Mouse (Mus musculus): ENCODE measurements around the gene Cntnap3. TPM values are rescaled to one million over a fixed set of nuclear protein-coding genes. Genes with fewer than 3 reads are reported as not detected.
A peak's percentile ranks its signal among the peaks of the same experiment; 100 is the strongest.
"Not testable (repeated sequence)": the region's sequence is repeated elsewhere in the genome, so short reads cannot be mapped to it uniquely, and the experiment has no call there.

The Cntnap3 gene
- 1 to 10 TPM; 6.1 to 7.7 (median 7.0) TPM for total RNA-seq (2022)

GRCm38 (mm10) chr13:64903585-64904208 lies at the start of gene Cntnap3:
Gene Cntnap3 (minus strand): TSS chr13:64903955.
- DNase-seq (ENCODE audit: low spot score in 2 of 2) = peak; percentile 11 to 13

DNA sequence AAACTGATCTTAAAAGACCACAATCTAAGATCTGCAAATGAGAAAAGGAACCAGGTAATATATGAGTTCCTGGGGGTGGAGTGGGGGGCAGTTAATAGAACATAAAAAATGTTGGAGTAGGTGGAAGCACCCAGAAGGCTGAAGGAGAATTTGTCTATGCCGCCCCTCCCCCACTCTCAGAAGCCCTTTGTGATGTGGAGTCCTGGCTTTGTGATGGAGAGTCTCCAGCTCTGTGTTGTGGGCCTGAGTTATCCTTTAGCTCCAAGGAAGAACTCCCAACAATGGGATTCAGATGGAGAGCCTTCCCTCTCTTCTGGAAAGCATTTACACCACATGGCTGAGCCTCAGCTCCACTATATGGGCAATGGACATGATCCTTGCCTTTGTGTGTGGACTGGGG lies 13.4 kb upstream of the Cntnap3 start, which contains the start of gene Spata31:
Gene Spata31 (plus strand): TSS at position 216 of the 400 bp plus-strand sequence.
- no peak for DNase-seq (ENCODE audit: low spot score in 2 of 2)

DNA sequence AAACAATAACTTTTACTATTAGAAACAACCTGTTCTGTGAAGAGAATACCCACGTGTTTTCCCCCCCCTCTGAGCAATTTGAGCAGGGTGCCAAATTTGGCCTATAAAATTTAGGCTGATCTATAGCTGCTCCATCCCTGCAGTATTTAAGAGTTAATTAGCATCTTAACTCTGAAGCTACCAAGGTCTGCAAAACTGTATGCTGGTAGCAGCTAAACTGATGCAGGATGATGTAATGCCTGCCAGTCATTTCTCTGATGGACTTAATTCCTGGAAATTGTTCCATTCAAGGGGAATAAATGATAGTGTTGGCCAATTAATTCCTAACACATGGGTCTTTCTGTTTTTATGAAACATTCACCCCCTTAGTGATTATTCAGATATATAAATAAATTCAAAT lies 623 bp downstream of the Cntnap3 start:
- no peak for DNase-seq (ENCODE audit: low spot score in 2 of 2)

DNA sequence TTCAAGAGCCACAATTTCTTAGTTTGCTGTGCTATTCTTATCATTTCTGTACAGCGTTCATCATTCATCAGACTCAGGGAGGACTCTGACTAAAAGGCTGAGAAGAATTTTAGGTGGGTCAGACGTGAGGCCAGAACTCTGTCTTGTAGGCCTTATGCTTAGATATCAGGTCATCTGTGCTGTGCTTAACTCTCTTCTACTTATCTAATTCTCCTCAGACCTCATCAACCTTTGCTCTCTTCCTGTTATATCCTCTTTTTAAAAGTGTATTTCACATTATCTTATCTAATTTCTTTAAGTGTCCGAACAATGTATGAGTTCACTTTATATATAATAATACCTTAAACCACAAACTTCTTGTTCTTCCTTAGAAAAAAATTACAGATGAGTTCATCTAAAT lies 38.4 kb downstream of the Cntnap3 start:
- no peak for DNase-seq (ENCODE audit: low spot score in 2 of 2)

DNA sequence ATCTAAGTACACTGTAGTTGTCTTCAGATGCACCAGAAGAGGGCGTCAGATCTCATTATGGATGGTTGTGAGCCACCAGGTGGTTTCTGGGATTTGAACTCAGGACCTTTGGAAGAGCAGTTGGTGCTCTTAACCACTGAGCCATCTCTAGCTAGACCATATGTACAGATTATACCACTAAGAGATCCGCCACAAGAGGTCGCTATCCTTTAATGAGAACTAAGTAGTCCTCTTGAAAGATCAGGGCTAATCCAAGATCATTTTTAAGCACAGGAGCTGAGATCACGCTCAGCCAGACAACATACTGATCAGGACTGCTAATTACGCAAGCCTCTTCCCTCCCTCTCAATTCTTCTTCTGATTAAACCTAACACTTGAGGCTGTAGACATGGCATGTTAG lies 78.9 kb downstream of the Cntnap3 start:
- not testable (repeated sequence) for DNase-seq (ENCODE audit: low spot score in 2 of 2)

- DNase-seq (ENCODE audit: low spot score in 2 of 2) = no peak
Observed at GRCm38 (mm10) chr13:64745383-64745782, 158.4 kb downstream of the Cntnap3 start.

DNA sequence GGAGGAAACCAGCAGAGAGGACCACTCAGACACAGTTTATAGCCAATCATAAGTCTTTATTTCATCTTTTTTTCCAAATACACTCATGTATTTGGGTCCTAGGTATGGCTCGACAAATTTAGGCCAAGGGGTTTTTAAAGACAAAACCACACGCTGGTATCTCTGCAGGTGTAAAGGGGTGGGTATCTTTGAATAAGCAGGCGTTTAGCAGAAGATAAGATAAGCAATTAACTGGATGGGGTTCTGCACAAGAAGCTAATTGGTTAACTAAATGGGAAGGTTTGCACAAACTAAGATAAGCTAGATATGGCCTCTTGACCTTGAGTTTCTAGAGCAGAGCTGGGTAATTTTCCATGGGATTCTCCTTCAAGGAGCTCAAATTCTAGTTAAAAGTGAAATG lies 171.5 kb downstream of the Cntnap3 start:
- no peak for DNase-seq (ENCODE audit: low spot score in 2 of 2)

DNA sequence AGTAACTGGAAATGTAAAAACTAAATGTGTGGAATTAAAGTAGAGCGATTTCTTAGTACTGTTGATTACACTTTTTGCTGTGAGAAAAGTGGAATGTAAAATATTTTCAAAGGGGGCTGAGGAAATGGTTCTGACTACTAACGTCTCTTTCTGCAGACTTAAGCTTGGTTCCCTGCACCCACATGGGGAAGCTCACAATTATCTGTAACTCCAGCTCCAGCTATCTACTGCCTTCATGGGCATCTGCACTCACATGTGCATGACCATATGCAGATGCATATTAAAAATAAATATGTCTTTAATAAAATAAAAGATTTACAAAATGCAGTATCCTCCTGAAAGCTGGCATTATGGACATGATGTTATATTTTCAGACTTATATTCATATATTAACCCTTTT lies 187.0 kb downstream of the Cntnap3 start:
- no peak for DNase-seq (ENCODE audit: low spot score in 2 of 2)

DNA sequence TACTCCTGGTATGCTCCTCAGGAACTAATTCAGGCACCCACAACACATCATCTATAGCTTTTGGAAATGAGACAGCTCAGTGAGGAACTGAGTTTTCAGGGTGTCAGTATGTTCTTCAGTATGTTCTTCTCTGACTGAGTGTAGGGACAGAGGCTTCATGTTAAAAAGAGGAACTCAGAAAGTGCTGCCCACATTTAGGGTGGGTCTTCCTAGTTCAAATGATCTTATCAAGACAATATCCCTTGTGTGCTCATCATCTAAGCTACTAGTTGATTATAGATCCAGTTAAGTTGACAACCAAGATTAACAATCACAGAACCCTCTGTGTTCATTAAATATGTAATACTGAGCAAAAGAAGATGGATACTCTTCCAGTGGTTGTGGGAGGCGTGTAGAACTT lies 211.3 kb downstream of the Cntnap3 start:
- DNase-seq (ENCODE audit: low spot score in 2 of 2) = no peak

Other genes starting within 250 kb of the Cntnap3 start
- not detected for gene Spata31, start 13.5 kb upstream of the Cntnap3 start, total RNA-seq (2022)
- not detected for gene Spata31d1c, start 129.1 kb upstream of the Cntnap3 start, total RNA-seq (2022)
- not detected for gene Prss47, start 148.8 kb upstream of the Cntnap3 start, total RNA-seq (2022)
- 10 to 100 TPM; 39.7 to 45.0 (median 41.7) TPM for gene Mfsd14b, start 209.0 kb upstream of the Cntnap3 start, total RNA-seq (2022)
- not detected for gene Olfr465-ps1, start 234.1 kb upstream of the Cntnap3 start, total RNA-seq (2022)
- gene Olfr466, start 246.3 kb upstream of the Cntnap3 start, total RNA-seq (2022) = not detected